Mouse (Mus musculus) embryonic facial prominence, embryonic 13.5 days (tissue): ENCODE data around the gene Nrn1l. TPM values are rescaled to one million over a fixed set of nuclear protein-coding genes. Genes with fewer than 3 reads are reported as not detected.
A peak's percentile ranks its signal among the peaks of the same experiment; 100 is the strongest.

Experiments
- ATAC-seq: fragments of 200-750 bp; cut with Nextera tagmentation; 2 replicates; pipeline ENCODE4 v1.8.0; 2017; ENCODE audit warnings: low read depth; ENCODE audit not compliant: insufficient number of reproducible peaks, insufficient read depth, low FRiP score, low TSS enrichment
- H3K27ac ChIP-seq: fragments of 300-500 bp; sonication (generic); 2 replicates; pipeline ENCODE4 v1.5.1; 2015; ENCODE audit warnings: moderate library complexity, mild to moderate bottlenecking, inconsistent platforms
- H3K27me3 ChIP-seq: fragments of 300-500 bp; sonication (generic); 2 replicates; pipeline ENCODE4 v1.6.1; 2015; ENCODE audit warnings: mild to moderate bottlenecking, inconsistent platforms
- H3K36me3 ChIP-seq: fragments of 300-500 bp; sonication (generic); 2 replicates; pipeline ENCODE4 v1.6.1; 2015; ENCODE audit warnings: mild to moderate bottlenecking, inconsistent platforms
- H3K4me1 ChIP-seq: fragments of 300-500 bp; sonication (generic); 2 replicates; pipeline ENCODE4 v1.6.1; 2015; ENCODE audit warnings: inconsistent platforms
- H3K4me2 ChIP-seq: fragments of 300-500 bp; sonication (generic); 2 replicates; pipeline ENCODE4 v1.6.1; 2015; ENCODE audit warnings: moderate library complexity, mild to moderate bottlenecking, inconsistent platforms
- H3K4me3 ChIP-seq: fragments of 300-500 bp; sonication (generic); 2 replicates; pipeline ENCODE4 v1.5.1; 2015; ENCODE audit warnings: mild to moderate bottlenecking, inconsistent platforms
- H3K9ac ChIP-seq: fragments of 300-500 bp; sonication (generic); 2 replicates; pipeline ENCODE4 v1.6.1; 2015; ENCODE audit warnings: mild to moderate bottlenecking, inconsistent platforms
- H3K9me3 ChIP-seq: fragments of 300-500 bp; sonication (generic); 2 replicates; pipeline ENCODE4 v1.6.1; 2016; ENCODE audit warnings: inconsistent platforms
- WGBS: fragments of 180-500 bp; shearing (Covaris S2); methylation state at CpG from one replicate; pipeline ENCODE4 v1.1.7; 2015; ENCODE audit warnings: mixed read lengths; 5-methylcytosine and 5-hydroxymethylcytosine counted together
- polyA plus RNA-seq: library from polyadenylated mRNA; unstranded; fragments of >200 nt; fragmentation: Nextera tagmentation; extraction: Ambion mirVana; gene quantifications from 2 replicates; pipeline ENCODE4 v1.2.1, GENCODE M21; 2015

Gene Nrn1l
- polyA plus RNA-seq, result 0.51 and 0.77 TPM in 2 replicates

- peak within 1 kb of the TSS; percentile 17; the same call in 1 of the 2 replicates for H3K4me3 ChIP-seq
- H3K27ac ChIP-seq, result 0 out of 2 replicates have a peak within 1 kb of the TSS, but pooled peaks have one; percentile 22
- no peaks in the 10 kb centered on the region for H3K27me3 ChIP-seq
- H3K9ac ChIP-seq, result peak within 1 kb of the TSS; percentile 57
- no peaks in the 10 kb centered on the region for H3K9me3 ChIP-seq
- ATAC-seq, result peak; percentile 68
- H3K36me3 ChIP-seq, result peaks cover 59% of the 10 kb centered on the region
- WGBS, result 4% methylated on average over 11 of the region's 11 CpGs
- H3K4me2 ChIP-seq, result peak within 1 kb of the TSS; percentile 45
- peaks cover 6% of the 10 kb centered on the region for H3K4me1 ChIP-seq
Measured at GRCm38 (mm10) chr8:105893339-105893738, at the start of gene Nrn1l. TSS of gene Nrn1l (plus strand) at chr8:105893567.

- ATAC-seq, result no peak
- Histone ChIP-seq H3K27ac (no peak overlapping the region), H3K36me3 (peaks cover 78% of the 10 kb centered on the region), H3K4me3 (no peak overlapping the region), H3K4me1 (peaks cover 8% of the 10 kb centered on the region), H3K27me3 (no peaks in the 10 kb centered on the region), H3K9me3 (no peaks in the 10 kb centered on the region), H3K9ac (no peak overlapping the region), H3K4me2 (no peak overlapping the region)
- 89% methylated on average over 11 of the region's 11 CpGs for WGBS
Measured at GRCm38 (mm10) chr8:105846678-105847077, 46.7 kb upstream of the Nrn1l start.

DNA sequence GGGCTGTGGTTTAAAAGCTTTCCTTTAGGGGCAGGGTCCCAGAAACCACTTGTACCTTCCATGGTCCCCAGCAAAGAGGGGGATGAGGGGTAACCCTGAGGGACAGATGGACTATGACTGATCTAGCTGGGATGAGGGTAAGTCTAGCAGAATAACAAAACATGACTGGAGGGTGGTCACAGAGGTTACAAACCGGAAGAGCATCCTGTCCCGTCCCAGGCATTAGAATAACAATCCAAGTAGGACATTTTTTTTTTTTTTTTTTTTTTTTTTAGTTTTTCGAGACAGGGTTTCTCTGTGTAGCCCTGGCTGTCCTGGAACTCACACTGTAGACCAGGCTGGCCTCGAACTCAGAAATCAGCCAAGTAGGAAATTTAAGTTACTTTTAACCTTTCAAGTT, 43.4 kb upstream of the Nrn1l start:
- Histone ChIP-seq H3K36me3 (peaks cover 49% of the 10 kb centered on the region), H3K27me3 (no peaks in the 10 kb centered on the region), H3K4me3 (no peak overlapping the region), H3K4me2 (peak overlapping the region; percentile 72; the same call in 1 of the 2 replicates), H3K27ac (no peak overlapping the region), H3K4me1 (peaks cover 11% of the 10 kb centered on the region), H3K9ac (no peak overlapping the region), H3K9me3 (no peaks in the 10 kb centered on the region)
- WGBS, result 89% methylated on average over 3 of the region's 4 CpGs
- ATAC-seq, result no peak

DNA sequence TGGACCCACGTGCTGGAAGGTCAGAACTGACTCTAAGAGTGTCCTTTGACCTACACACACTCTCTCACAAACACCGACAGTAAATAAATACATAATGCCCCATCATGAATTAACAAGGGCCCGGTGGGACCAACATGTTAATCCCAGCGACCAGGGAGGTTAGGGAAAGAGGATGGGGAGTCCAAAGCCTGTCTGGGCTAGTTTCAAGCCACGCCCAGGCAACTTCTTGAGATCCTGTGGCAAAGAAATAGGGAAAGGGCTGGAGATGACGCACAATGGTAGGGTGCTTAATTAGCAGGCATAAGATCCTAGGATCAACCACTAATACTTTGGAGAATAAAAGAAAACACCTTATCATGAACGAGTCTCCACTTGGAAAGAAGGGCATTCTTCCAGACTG, 42.8 kb upstream of the Nrn1l start:
- no peak overlapping the region for H3K27ac ChIP-seq
- 72% methylated on average over 7 of the region's 7 CpGs for WGBS
- peak overlapping the region; percentile 72 for H3K4me2 ChIP-seq
- peaks cover 11% of the 10 kb centered on the region for H3K4me1 ChIP-seq
- peak overlapping the region; percentile 44; the same call in 1 of the 2 replicates for H3K9ac ChIP-seq
- peaks cover 43% of the 10 kb centered on the region for H3K36me3 ChIP-seq
- no peak for ATAC-seq
- H3K4me3 ChIP-seq, result peak overlapping the region; percentile 12; the same call in 1 of the 2 replicates
- no peaks in the 10 kb centered on the region for H3K9me3 ChIP-seq
- H3K27me3 ChIP-seq, result no peaks in the 10 kb centered on the region

DNA sequence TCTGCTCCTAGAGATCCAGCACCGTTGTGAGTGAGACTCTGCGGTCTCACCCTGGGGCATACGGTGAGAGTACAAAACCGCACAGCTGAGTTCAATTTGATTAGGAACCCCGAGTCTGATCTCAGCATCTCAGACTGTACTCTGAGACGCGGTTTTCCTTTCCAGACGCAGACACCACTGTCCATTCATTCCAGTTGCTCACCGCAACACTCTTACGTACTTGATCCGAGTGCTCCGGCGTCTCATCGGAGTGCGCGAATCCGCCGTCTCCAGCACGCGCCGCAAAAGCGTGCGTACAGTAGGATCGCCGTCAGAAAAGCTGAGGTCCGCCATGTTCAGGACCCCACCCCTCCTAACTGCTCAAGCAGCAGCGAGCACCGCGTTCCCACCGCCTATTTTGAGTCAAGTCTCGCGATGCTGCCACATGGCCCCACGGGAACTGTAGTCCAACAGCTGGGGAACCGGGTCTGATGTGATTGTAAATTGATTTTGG, 41.7 kb upstream of the Nrn1l start:
- under 1% methylated on average over 34 of the region's 34 CpGs for WGBS
- peak overlapping the region; percentile 72 for H3K4me2 ChIP-seq
- no peaks in the 10 kb centered on the region for H3K9me3 ChIP-seq
- peak overlapping the region; percentile 85 for H3K9ac ChIP-seq
- H3K4me1 ChIP-seq, result peaks cover 20% of the 10 kb centered on the region
- no peaks in the 10 kb centered on the region for H3K27me3 ChIP-seq
- H3K27ac ChIP-seq, result peak overlapping the region; percentile 89
- peaks cover 32% of the 10 kb centered on the region for H3K36me3 ChIP-seq
- peak overlapping the region; percentile 70 for H3K4me3 ChIP-seq
- ATAC-seq, result peak; percentile 77

GRCm38 (mm10) chr8:105852146-105852729, 41.1 kb upstream of the Nrn1l start:
- 78% methylated on average over 12 of the region's 12 CpGs for WGBS
- no peaks in the 10 kb centered on the region for H3K9me3 ChIP-seq
- H3K4me2 ChIP-seq, result peak overlapping the region; percentile 72; the same call in 1 of the 2 replicates
- ATAC-seq, result no peak
- no peaks in the 10 kb centered on the region for H3K27me3 ChIP-seq
- peaks cover 25% of the 10 kb centered on the region for H3K4me1 ChIP-seq
- peaks cover 26% of the 10 kb centered on the region for H3K36me3 ChIP-seq
- peak overlapping the region; percentile 70 for H3K4me3 ChIP-seq
- peak overlapping the region; percentile 89 for H3K27ac ChIP-seq
- H3K9ac ChIP-seq, result no peak overlapping the region

GRCm38 (mm10) chr8:105853178-105853577, 40.2 kb upstream of the Nrn1l start, which contains the start of gene Cenpt:
TSS of gene Cenpt (minus strand) at chr8:105853278.
- Histone ChIP-seq H3K4me3 (no peak within 1 kb of the TSS), H3K27me3 (no peaks in the 10 kb centered on the region), H3K9ac (no peak within 1 kb of the TSS), H3K4me1 (peaks cover 35% of the 10 kb centered on the region), H3K4me2 (peak within 1 kb of the TSS; percentile 72; the same call in 1 of the 2 replicates), H3K36me3 (peaks cover 17% of the 10 kb centered on the region), H3K27ac (peak within 1 kb of the TSS; percentile 89), H3K9me3 (no peaks in the 10 kb centered on the region)
- 91% methylated on average over 3 of the region's 3 CpGs for WGBS
- ATAC-seq, result no peak

DNA sequence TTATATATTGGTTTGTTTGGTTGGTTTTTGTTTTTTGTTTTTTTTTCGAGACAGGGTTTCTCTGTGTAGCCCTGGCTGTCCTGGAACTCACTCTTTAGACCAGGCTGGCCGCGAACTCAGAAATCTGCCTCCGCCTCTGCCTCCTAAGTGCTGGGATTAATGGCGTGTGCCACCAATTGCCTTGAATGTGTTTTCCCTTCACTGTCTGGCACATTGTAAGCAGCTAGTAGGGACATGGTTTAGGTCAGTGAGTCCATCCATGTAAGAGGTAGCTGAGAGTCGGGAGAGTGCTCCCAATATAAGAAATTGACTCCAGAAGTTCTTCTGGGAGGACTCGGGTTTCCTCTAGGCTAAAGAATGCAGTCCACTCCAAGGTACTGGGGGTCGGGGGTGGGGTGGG, 39.1 kb upstream of the Nrn1l start:
- ATAC-seq, result no peak
- WGBS, result 24% methylated on average over 8 of the region's 8 CpGs
- Histone ChIP-seq H3K4me1 (peaks cover 45% of the 10 kb centered on the region), H3K9me3 (no peaks in the 10 kb centered on the region), H3K4me3 (peak overlapping the region; percentile 84), H3K4me2 (peak overlapping the region; percentile 99), H3K9ac (peak overlapping the region; percentile 88), H3K27me3 (no peaks in the 10 kb centered on the region), H3K27ac (peak overlapping the region; percentile 83; the same call in 1 of the 2 replicates), H3K36me3 (peaks cover 12% of the 10 kb centered on the region)

GRCm38 (mm10) chr8:105854715-105855216, 38.6 kb upstream of the Nrn1l start, which contains the start of gene Thap11:
TSS of gene Thap11 (plus strand) at chr8:105855132.
- H3K4me3 ChIP-seq, result peak within 1 kb of the TSS; percentile 84
- under 1% methylated on average over 43 of the region's 43 CpGs for WGBS

DNA sequence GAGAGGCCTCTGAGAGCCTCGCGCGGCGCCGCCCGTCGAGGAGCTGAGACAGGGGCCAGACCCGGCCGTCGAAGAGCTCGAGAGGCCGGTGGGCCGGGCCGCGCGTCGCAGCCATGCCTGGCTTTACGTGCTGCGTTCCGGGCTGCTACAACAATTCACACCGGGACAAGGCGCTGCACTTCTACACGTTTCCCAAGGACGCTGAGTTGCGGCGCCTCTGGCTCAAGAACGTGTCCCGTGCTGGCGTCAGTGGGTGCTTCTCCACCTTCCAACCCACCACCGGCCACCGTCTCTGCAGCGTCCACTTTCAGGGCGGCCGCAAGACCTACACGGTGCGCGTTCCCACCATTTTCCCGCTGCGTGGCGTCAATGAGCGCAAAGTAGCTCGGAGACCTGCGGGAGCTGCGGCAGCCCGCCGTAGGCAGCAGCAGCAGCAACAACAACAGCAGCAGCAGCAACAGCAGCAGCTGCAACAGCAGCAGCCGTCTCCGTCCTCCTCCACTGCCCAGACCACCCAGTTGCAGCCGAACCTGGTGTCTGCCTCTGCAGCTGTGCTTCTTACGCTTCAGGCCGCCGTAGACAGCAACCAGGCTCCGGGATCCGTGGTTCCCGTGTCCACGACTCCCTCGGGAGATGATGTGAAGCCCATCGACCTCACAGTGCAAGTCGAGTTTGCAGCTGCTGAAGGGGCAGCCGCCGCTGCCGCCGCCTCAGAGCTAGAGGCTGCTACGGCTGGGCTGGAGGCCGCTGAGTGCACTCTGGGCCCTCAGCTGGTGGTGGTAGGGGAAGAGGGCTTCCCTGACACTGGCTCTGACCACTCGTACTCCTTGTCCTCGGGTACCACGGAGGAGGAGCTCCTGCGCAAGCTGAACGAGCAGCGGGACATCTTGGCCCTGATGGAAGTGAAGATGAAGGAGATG, 37.9 kb upstream of the Nrn1l start:
- peak overlapping the region; percentile 99 for H3K4me2 ChIP-seq
- H3K27ac ChIP-seq, result peak overlapping the region; percentile 83
- peak overlapping the region; percentile 88 for H3K9ac ChIP-seq
- H3K36me3 ChIP-seq, result peaks cover 7% of the 10 kb centered on the region; the same call in 1 of the 2 replicates
- H3K4me1 ChIP-seq, result peaks cover 50% of the 10 kb centered on the region
- no peaks in the 10 kb centered on the region for H3K9me3 ChIP-seq
- peak; percentile 28 for ATAC-seq
- H3K27me3 ChIP-seq, result no peaks in the 10 kb centered on the region
- WGBS, result under 1% methylated on average over 71 of the region's 71 CpGs
- H3K4me3 ChIP-seq, result peak overlapping the region; percentile 84

More at GRCm38 (mm10) chr8:105854715-105855216, 38.6 kb upstream of the Nrn1l start, which contains the start of gene Thap11:
- H3K4me1 ChIP-seq, result peaks cover 50% of the 10 kb centered on the region
- peak within 1 kb of the TSS; percentile 99 for H3K4me2 ChIP-seq
- peaks cover 8% of the 10 kb centered on the region for H3K36me3 ChIP-seq
- ATAC-seq, result peak; percentile 89
- H3K27ac ChIP-seq, result peak within 1 kb of the TSS; percentile 83
- H3K9ac ChIP-seq, result peak within 1 kb of the TSS; percentile 88
- no peaks in the 10 kb centered on the region for H3K27me3 ChIP-seq
- H3K9me3 ChIP-seq, result no peaks in the 10 kb centered on the region
